Mouse (Mus musculus) G1E-ER4 (cell line): Measurements from ENCODE around the gene Gk. TPM values are rescaled to one million over a fixed set of nuclear protein-coding genes. Genes with fewer than 3 reads are reported as not detected.

Source experiments
- GATA1 ChIP-seq: IDR thresholded peaks from one replicate; pipeline ENCODE4 v1.8.0; 2012; ENCODE audit warnings: low read length, inconsistent platforms
- polyA plus RNA-seq: library from polyadenylated mRNA; stranded (reverse); fragments of >175 nt; gene quantifications from 2 replicates; pipeline ENCODE4 v1.2.3, GENCODE M21; 2012

Gene Gk
- 0.55 and 0.80 TPM in 2 replicates for polyA plus RNA-seq

DNA sequence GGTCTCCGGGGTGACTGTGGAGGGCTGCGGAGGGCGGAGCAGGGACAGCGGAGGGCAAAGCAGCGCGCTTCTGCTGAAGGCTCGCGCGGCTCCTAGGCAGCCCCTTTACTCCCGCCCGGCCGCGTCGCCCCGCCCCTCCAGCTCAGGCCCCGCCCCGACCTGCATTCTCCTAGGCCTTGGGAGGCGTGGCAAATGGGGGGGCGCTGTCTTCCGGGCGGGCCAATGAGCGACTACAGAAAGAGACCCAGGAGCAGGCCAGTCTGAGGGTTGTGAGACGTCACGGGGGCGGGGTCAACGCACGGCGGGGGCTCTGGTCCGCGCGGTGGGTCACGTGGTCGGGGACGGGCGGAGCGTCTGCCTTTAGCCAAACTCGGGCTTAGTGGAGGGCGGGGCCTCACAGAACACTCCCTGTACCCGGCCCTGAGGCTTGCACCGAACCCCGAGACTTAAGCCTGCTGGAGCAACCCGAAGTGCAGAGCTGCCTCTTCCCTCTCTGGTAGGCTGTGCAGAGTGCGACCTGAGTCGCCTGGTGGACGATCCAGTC is at the start of gene Gk:
TSS of gene Gk (minus strand) at position 276 of the 544 bp plus-strand sequence.
- TF ChIP-seq GATA1 = no peak

GRCm38 (mm10) chrX:85804706-85805376 is 28.2 kb upstream of the Gk start:
- TF ChIP-seq GATA1 = no peak

GRCm38 (mm10) chrX:85803006-85803405 is 26.4 kb upstream of the Gk start:
- TF ChIP-seq GATA1 = no peak

DNA sequence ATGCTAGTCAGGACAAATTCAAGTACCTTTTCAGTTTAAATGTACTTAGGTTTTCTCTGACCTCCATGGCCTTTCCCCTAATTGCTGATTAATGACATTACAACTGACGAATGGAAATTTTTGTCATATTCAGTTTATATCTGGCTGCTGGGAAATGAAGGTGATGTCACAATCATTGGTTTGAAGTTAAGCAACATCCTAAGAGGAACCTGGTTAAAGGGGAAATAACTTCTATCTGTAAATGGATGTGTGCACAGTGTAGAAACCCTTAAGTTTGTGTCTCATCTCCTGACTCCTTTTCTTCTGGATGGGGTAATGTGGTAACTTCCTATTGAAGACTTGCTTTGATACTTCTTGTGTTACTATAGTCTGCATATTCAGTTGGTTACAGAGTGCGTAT is 20.8 kb upstream of the Gk start:
- no peak for TF ChIP-seq GATA1

DNA sequence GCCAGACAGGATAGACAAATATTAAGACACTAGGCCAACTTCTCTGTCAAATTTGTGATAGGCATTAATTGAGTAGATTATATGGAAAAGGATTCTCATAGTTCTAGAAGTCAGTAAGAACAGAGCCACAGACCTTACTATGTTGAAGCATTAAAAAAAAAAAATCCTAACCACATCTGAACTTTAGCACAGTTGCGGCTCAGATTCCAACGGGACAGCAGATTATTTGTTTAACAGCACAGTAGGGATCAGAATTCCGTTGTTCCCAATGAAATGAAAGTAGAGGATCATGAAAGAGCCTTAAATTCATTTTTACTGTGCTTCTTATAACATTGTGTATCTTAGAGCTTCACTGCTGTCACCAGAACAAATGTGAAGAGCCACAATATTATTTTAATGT is 1.7 kb upstream of the Gk start:
- TF ChIP-seq GATA1 = no peak

- TF ChIP-seq GATA1 = no peak
These were observed 522 bp upstream of the Gk start for GRCm38 (mm10) chrX:85777141-85777540.

- no peak for TF ChIP-seq GATA1
These were observed 608 bp downstream of the Gk start for GRCm38 (mm10) chrX:85775879-85776543.

DNA sequence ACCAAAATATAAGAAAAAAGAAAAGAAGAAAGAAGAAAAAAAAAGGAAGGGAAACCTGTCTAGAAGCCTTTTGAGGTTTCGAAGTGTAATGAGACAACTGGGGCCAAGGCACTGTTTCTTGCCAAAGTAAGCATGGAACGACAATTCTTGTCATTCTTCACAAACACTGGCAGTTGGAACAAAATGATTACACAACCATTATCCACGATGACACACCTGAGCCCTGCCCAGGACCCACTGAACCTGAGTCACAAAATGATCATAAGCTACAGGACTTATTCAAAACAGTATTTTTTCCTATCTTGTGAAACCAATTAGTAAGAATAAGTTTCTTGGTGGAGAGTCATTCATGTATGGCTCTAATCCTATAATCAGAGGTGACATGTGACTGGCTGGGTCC is 5.3 kb downstream of the Gk start:
- no peak for TF ChIP-seq GATA1

GRCm38 (mm10) chrX:85770747-85771146 is 5.9 kb downstream of the Gk start:
- TF ChIP-seq GATA1 = no peak

GRCm38 (mm10) chrX:85768578-85768977 is 8.0 kb downstream of the Gk start:
- TF ChIP-seq GATA1 = no peak

- no peak for TF ChIP-seq GATA1
These were observed 20.6 kb downstream of the Gk start for GRCm38 (mm10) chrX:85756005-85756404.

GRCm38 (mm10) chrX:85743837-85744236 is 32.8 kb downstream of the Gk start:
- TF ChIP-seq GATA1 = no peak

- no peak for TF ChIP-seq GATA1
These were observed 43.4 kb downstream of the Gk start for GRCm38 (mm10) chrX:85733228-85733627.

DNA sequence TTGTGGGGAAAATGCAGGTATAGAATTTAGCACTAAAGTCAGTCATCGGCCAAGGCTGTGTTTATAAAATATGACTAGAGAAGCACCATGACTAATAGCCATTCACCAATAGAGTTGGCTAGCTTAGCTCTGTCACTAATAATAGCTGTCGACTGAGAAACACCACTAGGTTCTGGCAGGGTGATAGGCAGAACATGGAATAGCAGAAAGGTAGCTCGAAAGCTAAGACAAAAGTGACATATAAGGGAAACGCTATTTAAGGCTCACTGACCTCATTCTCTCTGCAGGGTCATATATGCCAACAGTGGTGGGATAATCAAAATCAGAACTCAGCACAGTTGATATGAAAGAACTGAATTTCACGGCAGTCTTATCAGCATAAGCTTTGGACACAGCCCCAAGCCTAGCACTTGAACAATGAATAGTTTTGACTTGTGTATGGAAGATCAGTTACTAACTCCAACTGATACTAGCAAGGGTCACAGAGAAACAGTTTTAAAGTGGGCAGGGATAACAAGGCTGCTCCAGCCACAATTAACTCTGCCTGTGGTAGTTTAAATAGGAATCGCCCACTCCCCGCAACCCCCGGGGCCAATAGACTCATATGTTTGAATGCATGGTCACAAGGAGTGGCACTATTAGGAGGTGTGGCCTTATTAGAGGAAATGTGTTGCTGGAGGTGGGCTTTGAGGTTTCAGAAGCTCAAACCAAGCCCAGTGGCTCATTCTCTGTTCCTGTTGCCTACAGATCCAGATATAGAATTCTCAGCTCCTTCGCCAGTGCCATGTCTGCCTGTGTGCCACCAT is 45.3 kb downstream of the Gk start:
- no peak for TF ChIP-seq GATA1

- no peak for TF ChIP-seq GATA1
These were observed 55.4 kb downstream of the Gk start for GRCm38 (mm10) chrX:85721226-85721625.

GRCm38 (mm10) chrX:85710399-85710798 is 66.2 kb downstream of the Gk start:
- no peak for TF ChIP-seq GATA1
